Mouse (Mus musculus): ENCODE measurements around the gene Tm4sf5. TPM values are rescaled to one million over a fixed set of nuclear protein-coding genes. Genes with fewer than 3 reads are reported as not detected.
"Not testable (repeated sequence)": the region's sequence is repeated elsewhere in the genome, so short reads cannot be mapped to it uniquely, and the experiment has no call there.

Gene Tm4sf5
- total RNA-seq, 2 experiments from 2014 or later = 1.7 to 2.5 TPM

GRCm38 (mm10) chr11:70509753-70510564 lies 4.9 kb downstream of the Tm4sf5 start:
- peak; percentile 44 for DNase-seq

GRCm38 (mm10) chr11:70511242-70511641 lies 6.2 kb downstream of the Tm4sf5 start:
- no peak for DNase-seq

- DNase-seq = no peak
These were observed 6.8 kb downstream of the Tm4sf5 start for GRCm38 (mm10) chr11:70511825-70512224.

- no peak for DNase-seq
These were observed 7.8 kb downstream of the Tm4sf5 start for GRCm38 (mm10) chr11:70512709-70513342.

- DNase-seq = peak; percentile 25
These were observed 8.5 kb downstream of the Tm4sf5 start for GRCm38 (mm10) chr11:70513520-70513919.

- DNase-seq = no peak
These were observed 9.2 kb downstream of the Tm4sf5 start, which contains the start of gene Vmo1 for GRCm38 (mm10) chr11:70514288-70514687. TSS of gene Vmo1 (minus strand) at chr11:70514616.

- peak; percentile 40 for DNase-seq
These were observed 11.3 kb downstream of the Tm4sf5 start for GRCm38 (mm10) chr11:70516352-70516751.

GRCm38 (mm10) chr11:70518436-70518835 lies 13.4 kb downstream of the Tm4sf5 start:
- no peak for DNase-seq

- no peak for DNase-seq
These were observed 13.9 kb downstream of the Tm4sf5 start, which contains the start of gene Gltpd2 for GRCm38 (mm10) chr11:70518923-70519322. TSS of gene Gltpd2 (plus strand) at chr11:70519196.

- DNase-seq = peak; percentile 64
These were observed 15.2 kb downstream of the Tm4sf5 start for GRCm38 (mm10) chr11:70520178-70520769.

- DNase-seq = not testable (repeated sequence)
These were observed 18.4 kb downstream of the Tm4sf5 start for GRCm38 (mm10) chr11:70523306-70523989.

GRCm38 (mm10) chr11:70524782-70525181 lies 19.7 kb downstream of the Tm4sf5 start:
- no peak for DNase-seq

GRCm38 (mm10) chr11:70525184-70525678 lies 20.2 kb downstream of the Tm4sf5 start, which contains the start of gene Psmb6:
TSS of gene Psmb6 (plus strand) at chr11:70525367.
- DNase-seq = peak; percentile 90

GRCm38 (mm10) chr11:70525726-70526125 lies 20.7 kb downstream of the Tm4sf5 start:
- no peak for DNase-seq

- no peak for DNase-seq
These were observed 21.2 kb downstream of the Tm4sf5 start for GRCm38 (mm10) chr11:70526211-70526610.

GRCm38 (mm10) chr11:70528610-70529009 lies 23.6 kb downstream of the Tm4sf5 start:
- DNase-seq = no peak

GRCm38 (mm10) chr11:70531065-70531464 lies 26.0 kb downstream of the Tm4sf5 start:
- not testable (repeated sequence) for DNase-seq

GRCm38 (mm10) chr11:70532839-70533238 lies 27.8 kb downstream of the Tm4sf5 start, which contains the start of gene Gm40193:
TSS of gene Gm40193 (minus strand) at chr11:70532939.
- no peak for DNase-seq

GRCm38 (mm10) chr11:70539423-70539822 lies 34.4 kb downstream of the Tm4sf5 start:
- DNase-seq = no peak

- DNase-seq = peak; percentile 92
These were observed 35.0 kb downstream of the Tm4sf5 start, which contains the start of gene Pld2 for GRCm38 (mm10) chr11:70539877-70540587. TSS of gene Pld2 (plus strand) at chr11:70540064.

- no peak for DNase-seq
These were observed 35.9 kb downstream of the Tm4sf5 start for GRCm38 (mm10) chr11:70540928-70541327.

Data from heart, postnatal 4 days (tissue).